Mouse (Mus musculus) neural tube, embryonic 13.5 days (tissue): Measurements from ENCODE around the gene Bmp6. TPM values are rescaled to one million over a fixed set of nuclear protein-coding genes. Genes with fewer than 3 reads are reported as not detected.

Source experiments
- ATAC-seq: fragments of 200-750 bp; cut with Nextera tagmentation; 2 replicates; pipeline ENCODE4 v1.8.0; 2017; ENCODE audit warnings: low read depth, mild to moderate bottlenecking, moderate TSS enrichment, moderate library complexity
- H3K27ac ChIP-seq: fragments of 300-500 bp; sonication (generic); replicated peaks from 2 replicates; pipeline ENCODE4 v1.5.1; 2015; ENCODE audit warnings: moderate library complexity, mild to moderate bottlenecking, inconsistent platforms
- H3K27me3 ChIP-seq: fragments of 300-500 bp; sonication (generic); 2 replicates; pipeline ENCODE4 v1.6.1; 2015; ENCODE audit warnings: mild to moderate bottlenecking, inconsistent platforms
- H3K36me3 ChIP-seq: fragments of 300-500 bp; sonication (generic); 2 replicates; pipeline ENCODE4 v1.6.1; 2015; ENCODE audit warnings: mild to moderate bottlenecking, inconsistent platforms
- H3K4me1 ChIP-seq: fragments of 300-500 bp; sonication (generic); replicated peaks from 2 replicates; pipeline ENCODE4 v1.6.1; 2015; ENCODE audit warnings: inconsistent platforms
- H3K4me2 ChIP-seq: fragments of 300-500 bp; sonication (generic); 2 replicates; pipeline ENCODE4 v1.6.1; 2015; ENCODE audit warnings: inconsistent platforms, mild to moderate bottlenecking, moderate library complexity
- H3K4me3 ChIP-seq: fragments of 300-500 bp; sonication (generic); 2 replicates; pipeline ENCODE4 v1.5.1; 2015; ENCODE audit warnings: mild to moderate bottlenecking, inconsistent platforms
- H3K9ac ChIP-seq: fragments of 300-500 bp; sonication (generic); 2 replicates; pipeline ENCODE4 v1.6.1; 2015; ENCODE audit warnings: moderate library complexity, mild to moderate bottlenecking, inconsistent platforms
- H3K9me3 ChIP-seq: fragments of 300-500 bp; sonication (generic); 2 replicates; pipeline ENCODE4 v1.6.1; 2016; ENCODE audit warnings: inconsistent platforms
- WGBS: fragments of 180-500 bp; shearing (Covaris S2); methylation state at CpG from one replicate; pipeline ENCODE4 v1.1.7; 2015; 5-methylcytosine and 5-hydroxymethylcytosine counted together
- polyA plus RNA-seq: library from polyadenylated mRNA; unstranded; fragments of >200 nt; fragmentation: Nextera tagmentation; extraction: Ambion mirVana; gene quantifications from 2 replicates; pipeline ENCODE4 v1.2.1, GENCODE M21; 2015

Bmp6 gene
- polyA plus RNA-seq, 1 experiment from 2014 or later: 2.7 TPM

DNA sequence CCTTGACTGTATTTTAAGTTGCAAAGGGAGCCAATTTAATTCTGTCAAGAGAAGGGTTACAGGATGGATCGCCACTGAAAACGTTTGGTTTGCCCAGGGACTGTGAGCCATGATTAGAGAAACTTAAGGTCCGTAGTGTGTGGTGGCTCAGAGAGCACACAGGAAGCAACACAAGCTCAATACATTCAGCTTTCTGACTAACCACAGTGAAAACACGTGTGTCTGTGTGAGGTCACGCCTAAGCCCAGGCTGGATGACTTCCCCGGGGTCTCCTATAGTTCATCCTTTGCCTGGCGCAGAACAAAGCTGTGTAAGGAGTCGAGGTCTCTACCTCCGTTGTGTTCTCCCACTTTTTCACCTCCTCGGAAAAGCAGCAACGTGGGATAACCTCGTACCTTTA lies 156.4 kb downstream of the Bmp6 start:
- Histone ChIP-seq H3K4me1 (no peaks in the 10 kb centered on the region), H3K4me3 (no peak overlapping the region), H3K36me3 (peaks cover 70% of the 10 kb centered on the region), H3K4me2 (no peak overlapping the region), H3K27ac (no peak overlapping the region), H3K9ac (no peak overlapping the region), H3K9me3 (no peaks in the 10 kb centered on the region), H3K27me3 (no peaks in the 10 kb centered on the region)
- ATAC-seq: no peak
- 90% methylated on average over 12 of the region's 12 CpGs for WGBS

DNA sequence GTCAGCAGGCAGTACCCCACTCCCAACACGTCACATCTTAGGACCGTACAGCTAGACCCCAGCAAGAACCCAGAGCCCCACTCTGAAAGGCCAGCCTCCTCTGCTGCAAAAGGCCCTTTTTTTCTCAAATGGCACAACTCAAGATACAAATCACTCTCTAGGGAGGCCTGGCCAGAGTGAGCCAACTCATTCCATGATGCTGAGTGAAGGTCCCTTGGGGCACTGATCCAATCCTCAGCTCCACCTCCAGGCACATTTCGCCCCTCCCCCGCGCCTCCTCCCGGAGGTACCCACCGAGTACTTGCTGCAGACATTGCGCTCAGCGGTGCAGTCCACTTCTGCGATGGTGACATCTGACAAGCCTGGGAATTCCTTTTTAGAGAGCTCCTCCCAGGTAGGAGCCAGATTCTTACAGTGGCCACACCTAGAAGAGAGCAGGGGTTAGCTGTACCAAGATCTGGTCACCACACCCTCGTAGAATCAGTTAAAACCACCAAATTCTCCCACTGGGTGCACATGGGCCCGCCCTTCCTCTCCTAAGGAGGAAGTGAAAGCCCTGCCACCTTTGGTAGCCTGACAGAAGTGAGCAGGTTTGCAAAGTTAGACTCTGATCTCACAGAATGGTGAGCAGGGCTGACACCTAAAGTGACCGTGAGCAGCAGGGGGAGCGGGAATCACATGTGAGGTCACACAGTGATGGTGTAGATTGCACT lies 158.4 kb downstream of the Bmp6 start:
- Histone ChIP-seq H3K9me3 (no peaks in the 10 kb centered on the region), H3K27ac (no peak overlapping the region), H3K36me3 (peaks cover 82% of the 10 kb centered on the region), H3K4me1 (no peaks in the 10 kb centered on the region), H3K27me3 (no peaks in the 10 kb centered on the region), H3K4me3 (no peak overlapping the region), H3K9ac (no peak overlapping the region), H3K4me2 (no peak overlapping the region)
- no peak for ATAC-seq
- 84% methylated on average over 14 of the region's 14 CpGs for WGBS

DNA sequence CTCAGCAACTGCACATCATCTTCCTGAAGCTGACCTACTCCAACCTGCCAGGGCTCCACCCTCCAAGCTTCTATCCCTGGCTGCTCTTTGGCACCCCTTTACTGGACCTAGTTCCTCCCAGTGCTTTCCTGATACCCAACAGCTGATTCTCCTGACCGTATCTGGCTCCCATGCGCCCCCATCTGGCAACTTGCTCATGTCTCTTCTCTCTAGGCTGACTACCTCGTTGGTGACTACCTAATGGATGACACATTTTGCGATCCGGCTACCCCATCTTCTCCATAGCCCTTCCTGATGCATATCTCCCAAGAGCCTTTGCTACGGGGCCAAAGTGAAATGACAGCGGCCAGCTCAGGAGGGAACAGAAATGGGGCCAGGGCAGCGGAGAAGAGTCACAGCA lies 161.4 kb downstream of the Bmp6 start:
- Histone ChIP-seq H3K27ac (no peak overlapping the region), H3K9me3 (no peaks in the 10 kb centered on the region), H3K36me3 (peaks cover 72% of the 10 kb centered on the region), H3K9ac (no peak overlapping the region), H3K27me3 (no peaks in the 10 kb centered on the region), H3K4me3 (no peak overlapping the region), H3K4me2 (no peak overlapping the region), H3K4me1 (no peaks in the 10 kb centered on the region)
- no peak for ATAC-seq
- 91% methylated on average over 8 of the region's 8 CpGs for whole genome bisulfite sequencing

DNA sequence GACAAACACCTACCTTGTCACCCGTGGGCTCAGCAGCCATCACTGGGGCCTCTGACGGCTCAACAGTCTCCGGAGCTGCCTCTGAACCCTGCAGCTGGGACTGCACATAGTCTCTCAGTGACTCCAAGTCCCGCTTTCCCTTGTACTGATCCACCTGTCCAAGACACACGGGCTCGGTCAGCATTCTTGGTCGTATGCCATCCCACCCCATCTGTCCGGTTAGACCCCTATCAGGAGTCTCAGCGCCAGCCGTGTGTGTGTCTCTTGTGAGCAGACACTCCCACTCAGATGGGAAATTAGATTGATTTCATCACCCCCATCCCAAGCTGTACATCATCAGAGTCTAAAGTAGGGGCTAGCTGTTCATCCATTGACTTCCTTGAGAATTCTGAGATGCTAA lies 162.0 kb downstream of the Bmp6 start:
- Histone ChIP-seq H3K9ac (no peak overlapping the region), H3K36me3 (peaks cover 67% of the 10 kb centered on the region), H3K9me3 (no peaks in the 10 kb centered on the region), H3K27me3 (no peaks in the 10 kb centered on the region), H3K4me2 (no peak overlapping the region), H3K4me1 (no peaks in the 10 kb centered on the region), H3K4me3 (no peak overlapping the region), H3K27ac (no peak overlapping the region)
- ATAC-seq: no peak
- WGBS: 91% methylated on average over 10 of the region's 10 CpGs

DNA sequence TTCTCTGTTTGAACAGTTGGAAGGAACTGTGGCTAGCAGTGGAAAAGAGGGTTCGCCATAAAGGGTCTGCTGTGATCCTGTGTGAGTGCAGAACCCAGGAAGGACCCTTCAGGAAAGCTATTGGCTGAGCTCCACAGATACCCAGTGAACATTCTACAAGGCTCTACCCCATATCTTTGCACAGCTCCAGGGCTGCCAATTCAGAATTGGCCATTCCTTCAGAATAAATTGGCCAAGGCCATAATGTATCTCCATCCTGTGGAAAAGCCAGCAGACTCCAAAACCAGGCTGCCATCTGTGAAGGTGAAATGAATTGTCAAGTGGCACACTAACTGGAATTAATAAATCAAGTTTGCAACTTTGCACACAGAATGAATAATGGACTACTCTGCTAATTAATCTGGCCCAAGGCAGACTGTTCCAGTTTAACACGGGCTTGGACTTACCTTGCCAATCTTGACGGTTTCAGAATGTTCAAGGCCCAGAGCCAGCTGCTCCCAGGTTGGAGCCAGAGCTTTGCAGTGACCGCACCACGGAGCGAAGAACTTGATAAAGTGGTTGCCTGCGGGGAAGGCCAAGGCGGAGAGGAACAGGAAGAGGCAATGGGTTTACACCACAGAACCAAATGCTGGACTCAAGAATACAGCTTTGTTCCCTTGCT lies 164.9 kb downstream of the Bmp6 start:
- Histone ChIP-seq H3K4me3 (no peak overlapping the region), H3K36me3 (peaks cover 62% of the 10 kb centered on the region)
- ATAC-seq: no peak

DNA sequence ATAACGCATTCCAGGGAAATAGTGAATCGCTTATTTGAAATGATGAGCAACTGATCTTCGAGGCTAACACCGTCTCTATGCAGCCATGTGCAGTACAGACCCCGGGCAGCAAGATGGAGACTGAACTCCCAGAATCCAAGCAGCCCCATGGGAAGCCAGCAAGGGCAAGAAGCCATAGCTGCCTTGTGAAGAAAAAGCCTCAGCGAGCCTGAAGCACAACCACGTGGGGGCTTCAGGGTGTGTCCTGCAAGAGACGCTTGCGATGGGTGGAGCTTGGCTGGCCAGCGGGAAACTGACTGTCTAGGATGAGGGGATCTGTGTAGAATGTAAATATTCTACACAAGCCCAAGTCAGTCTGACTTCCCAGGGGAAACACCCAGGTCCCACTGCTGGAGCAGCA lies 167.1 kb downstream of the Bmp6 start:
- Histone ChIP-seq H3K4me3 (no peak overlapping the region), H3K27me3 (no peaks in the 10 kb centered on the region), H3K4me1 (no peaks in the 10 kb centered on the region), H3K4me2 (no peak overlapping the region), H3K9ac (no peak overlapping the region), H3K27ac (no peak overlapping the region), H3K36me3 (peaks cover 51% of the 10 kb centered on the region), H3K9me3 (no peaks in the 10 kb centered on the region)
- no peak for ATAC-seq
- WGBS: 89% methylated on average over 10 of the region's 10 CpGs

More for the DNA sequence above, 164.9 kb downstream of the Bmp6 start:
- H3K27ac ChIP-seq: no peak overlapping the region
- H3K4me2 ChIP-seq: no peak overlapping the region
- no peaks in the 10 kb centered on the region for H3K9me3 ChIP-seq
- 88% methylated on average over 8 of the region's 8 CpGs for WGBS
- no peaks in the 10 kb centered on the region for H3K4me1 ChIP-seq
- H3K27me3 ChIP-seq: no peaks in the 10 kb centered on the region
- H3K9ac ChIP-seq: no peak overlapping the region

DNA sequence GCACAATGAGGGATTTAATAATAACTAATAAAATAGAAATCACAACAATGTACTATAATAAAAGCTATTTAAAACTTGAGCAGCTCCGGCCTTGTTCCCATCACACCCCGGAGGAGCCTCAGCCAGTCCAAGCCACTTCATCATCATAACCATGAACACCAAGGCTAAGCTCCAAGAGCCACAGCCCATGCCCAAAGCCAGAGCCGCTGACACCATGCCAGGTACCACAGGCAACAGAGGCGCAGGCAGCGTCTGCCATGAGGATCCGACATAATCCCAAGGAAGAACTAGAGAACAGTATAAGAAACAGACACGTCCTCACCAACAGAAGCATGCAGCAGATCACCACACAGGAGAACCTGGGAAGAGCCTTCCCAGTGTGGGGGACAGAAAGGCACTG lies 169.0 kb downstream of the Bmp6 start:
- H3K4me3 ChIP-seq: no peak overlapping the region
- H3K9ac ChIP-seq: no peak overlapping the region
- H3K27ac ChIP-seq: no peak overlapping the region
- H3K9me3 ChIP-seq: no peaks in the 10 kb centered on the region
- no peaks in the 10 kb centered on the region for H3K4me1 ChIP-seq
- 94% methylated on average over 7 of the region's 7 CpGs for WGBS
- no peak overlapping the region for H3K4me2 ChIP-seq
- no peaks in the 10 kb centered on the region for H3K27me3 ChIP-seq
- ATAC-seq: no peak
- peaks cover 63% of the 10 kb centered on the region for H3K36me3 ChIP-seq

DNA sequence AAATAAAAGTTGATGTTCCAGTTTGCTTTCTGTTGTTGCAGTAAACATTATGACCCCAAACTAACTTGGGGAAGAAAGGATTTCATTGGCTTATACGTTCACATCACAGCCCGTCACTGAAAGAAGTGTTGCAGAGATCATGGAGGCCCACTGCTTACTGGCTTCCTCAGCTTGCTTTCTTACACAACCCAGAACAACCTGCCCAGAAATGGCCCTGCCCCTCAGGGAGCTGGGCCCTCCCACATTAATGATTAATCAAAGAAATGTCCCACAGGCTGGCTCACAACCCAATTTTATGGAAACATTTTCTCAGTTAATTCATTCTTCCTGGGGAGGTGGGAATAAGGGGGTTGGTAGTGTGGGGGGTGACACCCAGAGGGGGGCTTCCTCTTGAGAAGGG lies 170.5 kb downstream of the Bmp6 start:
- peaks cover 67% of the 10 kb centered on the region for H3K36me3 ChIP-seq
- 86% methylated on average over 2 of the region's 2 CpGs for WGBS
- no peak overlapping the region for H3K4me2 ChIP-seq
- no peaks in the 10 kb centered on the region for H3K27me3 ChIP-seq
- H3K9ac ChIP-seq: no peak overlapping the region
- no peaks in the 10 kb centered on the region for H3K4me1 ChIP-seq
- no peak overlapping the region for H3K4me3 ChIP-seq
- ATAC-seq: no peak
- no peaks in the 10 kb centered on the region for H3K9me3 ChIP-seq
- H3K27ac ChIP-seq: no peak overlapping the region

DNA sequence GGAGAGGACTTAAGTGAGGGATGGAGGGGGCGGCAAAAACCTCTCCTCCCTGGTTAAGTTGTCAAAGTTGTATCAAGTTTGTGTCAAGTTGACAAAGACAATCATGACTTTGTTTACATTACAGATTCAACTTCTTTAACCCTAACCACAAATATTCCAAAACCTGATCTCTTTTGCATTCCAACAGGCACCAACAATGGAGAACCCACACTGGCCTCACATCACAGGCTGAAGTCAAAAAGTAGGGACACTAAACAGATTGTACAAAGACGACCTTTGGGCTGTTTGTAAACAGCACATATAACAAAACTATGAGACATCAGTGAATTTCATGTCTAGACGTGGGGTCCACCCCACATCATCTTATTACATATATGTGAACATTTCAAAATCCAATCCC lies 170.9 kb downstream of the Bmp6 start:
- no peak overlapping the region for H3K4me3 ChIP-seq
- H3K9ac ChIP-seq: no peak overlapping the region
- ATAC-seq: no peak
- no peaks in the 10 kb centered on the region for H3K9me3 ChIP-seq
- H3K27me3 ChIP-seq: no peaks in the 10 kb centered on the region
- H3K4me1 ChIP-seq: no peaks in the 10 kb centered on the region
- H3K27ac ChIP-seq: no peak overlapping the region
- 85% methylated on average over 3 of the region's 3 CpGs for WGBS
- H3K4me2 ChIP-seq: no peak overlapping the region
- peaks cover 71% of the 10 kb centered on the region for H3K36me3 ChIP-seq

DNA sequence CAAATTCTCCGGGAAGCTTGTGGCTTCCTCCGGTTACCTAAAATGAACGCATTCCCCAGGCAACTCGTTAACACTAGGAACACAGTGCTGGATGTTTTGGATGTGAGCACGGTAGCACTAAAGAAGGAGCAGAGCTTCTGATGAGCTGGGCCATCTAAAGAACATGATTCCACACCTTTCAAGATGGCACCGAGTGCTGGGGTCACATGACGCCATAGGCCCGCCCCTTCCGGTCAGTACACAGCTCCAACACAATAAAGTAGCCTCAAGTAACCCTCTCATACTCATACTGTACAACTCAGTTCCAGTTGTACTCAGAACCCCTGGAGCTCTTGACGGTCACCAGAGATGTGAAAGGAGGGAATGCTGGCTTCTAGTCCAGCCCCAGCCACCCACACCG lies 171.7 kb downstream of the Bmp6 start:
- no peak overlapping the region for H3K4me2 ChIP-seq
- H3K27ac ChIP-seq: no peak overlapping the region
- H3K9ac ChIP-seq: no peak overlapping the region
- H3K27me3 ChIP-seq: no peaks in the 10 kb centered on the region
- H3K36me3 ChIP-seq: peaks cover 79% of the 10 kb centered on the region
- H3K4me3 ChIP-seq: no peak overlapping the region
- no peak for ATAC-seq
- H3K4me1 ChIP-seq: no peaks in the 10 kb centered on the region
- 93% methylated on average over 11 of the region's 11 CpGs for WGBS
- H3K9me3 ChIP-seq: no peaks in the 10 kb centered on the region

DNA sequence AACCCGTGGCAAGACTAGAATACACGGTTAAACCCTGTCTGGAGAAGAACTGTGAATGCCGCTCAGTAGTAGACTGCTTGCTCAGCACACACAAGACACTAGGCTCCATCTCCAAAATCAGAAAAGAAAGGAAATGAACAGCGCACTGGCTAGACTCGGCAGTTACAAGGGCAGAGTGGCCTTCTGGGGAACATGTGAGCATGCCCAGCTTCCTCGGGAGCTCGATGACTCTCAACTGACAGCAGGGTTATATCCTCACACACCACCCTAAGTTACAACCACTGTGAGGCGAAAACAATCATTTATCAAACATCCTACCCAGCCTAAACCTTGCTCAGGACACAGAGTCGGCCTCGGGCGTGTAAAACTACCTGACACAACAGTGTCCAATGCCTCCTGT lies 175.4 kb downstream of the Bmp6 start:
- Histone ChIP-seq H3K27me3 (no peaks in the 10 kb centered on the region), H3K9me3 (no peaks in the 10 kb centered on the region), H3K4me2 (no peak overlapping the region), H3K27ac (no peak overlapping the region), H3K4me3 (no peak overlapping the region), H3K4me1 (0 out of 2 replicates have a peak, but pooled peaks cover 6% of the 10 kb centered on the region), H3K36me3 (peaks cover 71% of the 10 kb centered on the region), H3K9ac (no peak overlapping the region)
- 95% methylated on average over 11 of the region's 11 CpGs for WGBS
- ATAC-seq: no peak

DNA sequence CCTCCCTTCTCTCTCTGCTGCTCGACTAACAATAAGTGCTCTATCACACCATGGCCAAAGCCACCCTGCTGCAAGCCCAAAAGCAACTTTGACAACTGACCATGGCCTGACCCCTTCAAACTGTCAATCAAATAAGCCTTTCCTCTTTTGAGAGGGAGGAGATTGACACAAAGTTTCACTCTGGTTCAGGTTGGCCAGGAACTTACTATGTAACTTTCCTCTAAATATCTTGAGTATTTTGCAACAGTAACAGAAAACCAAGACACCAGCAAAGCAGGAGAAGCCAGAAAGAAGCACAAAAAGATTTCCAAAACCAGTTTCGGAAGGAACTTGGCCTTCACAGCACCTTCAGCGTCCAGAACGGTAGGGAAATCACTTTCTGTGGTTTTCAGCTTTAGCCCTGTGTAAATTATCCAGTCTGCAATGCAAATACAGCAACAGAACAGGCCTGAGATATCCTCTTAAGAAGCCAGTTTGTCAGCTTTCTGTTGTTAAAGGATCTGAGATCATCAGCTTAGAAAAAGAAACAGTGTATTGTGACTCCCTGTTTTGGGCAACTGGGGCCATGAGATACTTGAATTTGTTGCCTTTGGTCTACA lies 177.2 kb downstream of the Bmp6 start:
- ATAC-seq: no peak
- H3K27me3 ChIP-seq: no peaks in the 10 kb centered on the region
- WGBS: 82% methylated on average over 4 of the region's 4 CpGs
- peaks cover 19% of the 10 kb centered on the region for H3K4me1 ChIP-seq
- no peak overlapping the region for H3K9ac ChIP-seq
- H3K36me3 ChIP-seq: peaks cover 63% of the 10 kb centered on the region
- H3K27ac ChIP-seq: no peak overlapping the region
- no peaks in the 10 kb centered on the region for H3K9me3 ChIP-seq
- no peak overlapping the region for H3K4me2 ChIP-seq
- H3K4me3 ChIP-seq: no peak overlapping the region
